Mouse (Mus musculus) heart, embryonic 14.5 days (tissue): ENCODE data around the gene Coa3. TPM values are rescaled to one million over a fixed set of nuclear protein-coding genes. Genes with fewer than 3 reads are reported as not detected.

Source experiments
- ATAC-seq: fragments of 200-750 bp; cut with Nextera tagmentation; 2 replicates; pipeline ENCODE4 v1.8.0; 2017; ENCODE audit warnings: low read depth, moderate TSS enrichment; ENCODE audit not compliant: insufficient number of reproducible peaks, insufficient read depth, low FRiP score
- H3K27ac ChIP-seq, 2 experiments: fragments of 200-500 bp in 1 of 2; fragments of 300-500 bp in 1 of 2; sonication (generic) in 1 of 2; replicated peaks in 1 of 2; 2 replicates each; pipeline ENCODE4 v1.5.1; 2012 to 2014; ENCODE audit warnings: low read depth in 2 of 2, low read length in 2 of 2, control low read depth in 1 of 2, mild to moderate bottlenecking in 1 of 2, mixed read lengths in 1 of 2; ENCODE audit not compliant: control insufficient read depth in 1 of 2, insufficient read depth in 1 of 2
- H3K27me3 ChIP-seq: fragments of 300-500 bp; sonication (generic); 2 replicates; pipeline ENCODE4 v1.6.1; 2014; ENCODE audit warnings: mild to moderate bottlenecking, low read length, control low read depth; ENCODE audit not compliant: control insufficient read depth, insufficient read depth
- H3K36me3 ChIP-seq: fragments of 300-500 bp; sonication (generic); 2 replicates; pipeline ENCODE4 v1.6.1; 2014; ENCODE audit warnings: mild to moderate bottlenecking, control low read depth, low read length, mixed read lengths; ENCODE audit not compliant: control insufficient read depth, insufficient read depth
- H3K4me1 ChIP-seq, 2 experiments: fragments of 200-500 bp in 1 of 2; fragments of 300-500 bp in 1 of 2; sonication (generic) in 1 of 2; 2 replicates each; pipeline ENCODE4 v1.6.1; 2012 to 2014; ENCODE audit warnings: low read length in 2 of 2, control low read depth in 1 of 2, mixed read lengths in 1 of 2; ENCODE audit not compliant: control insufficient read depth in 2 of 2, insufficient read depth in 2 of 2
- H3K4me2 ChIP-seq: fragments of 300-500 bp; sonication (generic); 2 replicates; pipeline ENCODE4 v1.6.1; 2014; ENCODE audit warnings: mild to moderate bottlenecking, low read length
- H3K4me3 ChIP-seq, 2 experiments: fragments of 200-500 bp in 1 of 2; fragments of 300-500 bp in 1 of 2; sonication (generic) in 1 of 2; 2 replicates each; pipeline ENCODE4 v1.5.1; 2012 to 2014; ENCODE audit warnings: low read length in 2 of 2, mild to moderate bottlenecking in 2 of 2, control low read depth in 1 of 2, low read depth in 1 of 2, moderate library complexity in 1 of 2; ENCODE audit not compliant: control insufficient read depth in 1 of 2, insufficient read depth in 1 of 2
- H3K9ac ChIP-seq: fragments of 300-500 bp; sonication (generic); 2 replicates; pipeline ENCODE4 v1.6.1; 2014; ENCODE audit warnings: mild to moderate bottlenecking, low read length
- H3K9me3 ChIP-seq: fragments of 300-500 bp; sonication (generic); 2 replicates; pipeline ENCODE4 v1.6.1; 2016; ENCODE audit warnings: low read length, control low read depth; ENCODE audit not compliant: control insufficient read depth
- WGBS: fragments of 180-500 bp; shearing (Covaris S2); extraction: QIAGEN DNeasy Blood & Tissue Kit; methylation state at CpG from one replicate; pipeline ENCODE4 v1.1.7; 2014; 5-methylcytosine and 5-hydroxymethylcytosine counted together
- polyA plus RNA-seq: library from polyadenylated mRNA; unstranded; fragments of >200 nt; fragmentation: Nextera tagmentation; extraction: Ambion mirVana; gene quantifications from 2 replicates; pipeline ENCODE4 v1.2.1, GENCODE M21; 2014

Coa3 gene
- polyA plus RNA-seq, 1 experiment from 2014 or later, result 203 TPM

DNA sequence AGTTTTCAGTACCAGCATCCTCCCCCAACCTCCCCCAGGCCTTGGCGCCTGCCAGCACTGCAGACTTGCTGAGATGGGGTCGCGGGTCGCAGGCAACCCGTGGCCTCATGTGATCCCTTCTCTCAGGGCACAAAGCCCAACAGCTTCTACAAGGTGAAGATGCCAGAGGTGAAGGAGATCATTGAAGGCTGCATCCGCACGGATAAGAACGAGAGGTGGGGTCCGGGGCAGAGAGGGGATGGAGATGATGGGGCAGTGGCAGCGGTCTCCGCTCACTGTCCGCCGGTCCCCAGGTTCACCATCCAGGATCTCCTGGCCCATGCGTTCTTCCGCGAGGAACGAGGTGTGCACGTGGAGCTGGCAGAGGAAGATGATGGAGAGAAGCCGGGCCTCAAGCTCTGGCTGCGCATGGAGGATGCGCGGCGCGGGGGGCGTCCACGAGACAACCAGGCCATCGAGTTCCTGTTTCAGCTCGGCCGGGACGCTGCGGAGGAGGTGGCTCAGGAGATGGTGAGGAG, 13.9 kb downstream of the Coa3 start:
- peaks cover 21 to 29% of the 10 kb centered on the region in 2 experiments; a peak in 3 of 4 replicates for H3K4me1 ChIP-seq
- peaks cover 37% of the 10 kb centered on the region for H3K27me3 ChIP-seq
- ATAC-seq, result no peak
- peak overlapping the region; percentile 59 for H3K4me2 ChIP-seq
- H3K9me3 ChIP-seq, result no peaks in the 10 kb centered on the region
- H3K4me3 ChIP-seq, result peak overlapping the region; percentile 16 to 30; a peak in 3 of 4 replicates
- no peak overlapping the region for H3K27ac ChIP-seq
- H3K9ac ChIP-seq, result no peak overlapping the region; the same call in 1 of the 2 replicates
- H3K36me3 ChIP-seq, result no peaks in the 10 kb centered on the region
- WGBS, result 8% methylated on average over 31 of the region's 31 CpGs

DNA sequence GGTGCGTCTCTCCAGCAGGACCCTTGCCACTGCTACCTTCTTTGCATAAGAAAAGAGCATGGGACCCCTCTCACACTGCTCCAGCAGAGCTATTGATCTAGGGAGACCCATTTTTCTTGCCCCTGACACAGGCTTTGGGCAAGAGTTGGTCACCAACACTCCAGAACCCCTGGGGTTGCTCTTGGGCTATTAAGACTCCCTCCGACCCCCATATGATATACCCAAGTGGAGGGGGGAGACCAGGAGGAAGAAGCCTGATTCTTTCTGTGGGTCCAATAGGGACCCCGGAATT, 15.0 kb downstream of the Coa3 start:
- no peak overlapping the region for H3K4me3 ChIP-seq
- 21% methylated on average over 3 of the region's 3 CpGs for WGBS
- H3K4me2 ChIP-seq, result peak overlapping the region; percentile 99; the same call in 1 of the 2 replicates
- peaks cover 28 to 34% of the 10 kb centered on the region in 2 experiments for H3K4me1 ChIP-seq
- H3K36me3 ChIP-seq, result peaks cover under 1% of the 10 kb centered on the region
- no peak overlapping the region for H3K9ac ChIP-seq
- peaks cover 37% of the 10 kb centered on the region for H3K27me3 ChIP-seq
- no peak overlapping the region for H3K27ac ChIP-seq
- no peaks in the 10 kb centered on the region for H3K9me3 ChIP-seq
- ATAC-seq, result no peak

DNA sequence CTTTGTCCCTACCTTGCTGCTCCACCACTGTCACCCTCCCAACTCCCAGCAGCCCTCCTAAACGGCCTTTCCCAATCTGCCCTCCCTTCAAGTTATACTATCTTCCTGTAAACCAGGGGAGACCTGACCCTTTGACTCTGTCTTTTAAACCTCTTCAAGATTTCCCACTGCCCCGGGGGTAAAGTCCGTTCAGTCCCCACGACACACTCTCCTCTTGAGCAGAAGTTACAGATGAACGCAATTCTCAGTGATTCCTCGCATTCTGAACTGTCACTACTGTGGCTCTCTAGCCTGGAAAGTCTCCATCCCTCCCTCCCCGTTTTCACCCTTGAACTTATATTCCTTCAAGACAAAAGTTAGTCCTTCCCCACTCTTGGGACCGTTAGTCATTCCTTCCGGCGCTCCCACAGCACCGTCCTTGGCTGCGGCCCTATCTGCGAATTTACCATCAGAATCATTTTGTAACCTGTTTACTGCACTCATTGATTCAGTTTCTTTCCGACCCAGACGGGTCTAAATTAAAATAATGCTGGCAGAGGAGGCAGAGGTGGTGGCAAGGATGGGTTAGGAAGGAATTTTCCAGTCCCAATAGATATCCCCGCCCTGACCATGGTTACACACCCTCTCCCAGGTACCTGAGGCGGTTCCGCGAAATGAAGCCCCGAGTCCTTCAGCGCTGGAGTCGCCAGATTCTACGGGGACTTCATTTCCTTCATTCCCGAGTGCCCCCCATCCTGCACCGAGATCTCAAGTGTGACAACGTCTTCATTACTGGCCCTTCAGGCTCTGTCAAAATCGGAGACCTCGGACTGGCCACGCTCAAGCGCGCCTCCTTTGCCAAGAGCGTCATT, 15.6 kb downstream of the Coa3 start:
- peak overlapping the region; percentile 99 for H3K4me2 ChIP-seq
- peaks cover 6% of the 10 kb centered on the region for H3K36me3 ChIP-seq
- peaks cover 31 to 40% of the 10 kb centered on the region in 2 experiments for H3K4me1 ChIP-seq
- H3K9me3 ChIP-seq, result no peaks in the 10 kb centered on the region
- no peak for ATAC-seq
- peak overlapping the region in 1 of 2 experiments; percentile 64; a peak in 1 of 4 replicates for H3K4me3 ChIP-seq
- no peak overlapping the region for H3K27ac ChIP-seq
- WGBS, result 8% methylated on average over 32 of the region's 32 CpGs
- peaks cover 37% of the 10 kb centered on the region for H3K27me3 ChIP-seq
- no peak overlapping the region for H3K9ac ChIP-seq

DNA sequence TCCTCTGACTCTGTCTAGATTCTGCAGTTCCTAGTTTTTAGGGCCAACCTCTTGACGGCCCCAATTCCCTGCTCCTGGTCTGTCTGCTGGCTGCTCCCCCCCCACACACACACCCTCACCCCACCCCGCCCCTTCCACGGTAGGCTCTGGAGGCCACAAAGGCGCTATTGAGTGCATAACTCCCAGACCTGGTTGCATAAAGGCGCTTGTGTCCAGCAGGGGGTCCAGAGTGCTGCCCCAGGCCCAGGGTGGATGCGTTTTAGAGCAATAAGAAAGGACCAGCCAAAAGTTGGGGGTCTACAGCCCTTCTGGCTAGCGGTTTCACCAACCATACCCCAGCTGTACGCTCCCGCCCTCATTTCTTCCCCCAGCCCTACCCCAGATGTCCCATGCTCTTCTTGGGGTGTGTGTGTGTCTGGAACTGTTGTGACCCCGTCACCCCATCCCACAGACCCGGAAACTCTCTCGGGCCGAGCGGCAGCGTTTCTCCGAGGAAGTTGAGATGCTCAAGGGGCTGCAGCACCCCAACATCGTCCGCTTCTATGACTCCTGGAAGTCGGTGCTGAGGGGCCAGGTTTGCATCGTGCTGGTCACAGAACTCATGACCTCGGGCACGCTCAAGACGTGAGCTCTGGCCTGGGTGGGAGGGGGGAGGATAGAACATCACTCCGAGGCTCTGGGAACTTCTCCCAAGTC, 16.5 kb downstream of the Coa3 start:
- Histone ChIP-seq H3K9ac (peak overlapping the region; percentile 57), H3K4me2 (peak overlapping the region; percentile 99), H3K4me1 (peaks cover 31 to 48% of the 10 kb centered on the region in 2 experiments), H3K36me3 (peaks cover 16% of the 10 kb centered on the region), H3K27me3 (peaks cover 37% of the 10 kb centered on the region), H3K27ac (no peak overlapping the region), H3K4me3 (peak overlapping the region; percentile 28 to 64), H3K9me3 (no peaks in the 10 kb centered on the region)
- ATAC-seq, result no peak
- 3% methylated on average over 24 of the region's 24 CpGs for WGBS

DNA sequence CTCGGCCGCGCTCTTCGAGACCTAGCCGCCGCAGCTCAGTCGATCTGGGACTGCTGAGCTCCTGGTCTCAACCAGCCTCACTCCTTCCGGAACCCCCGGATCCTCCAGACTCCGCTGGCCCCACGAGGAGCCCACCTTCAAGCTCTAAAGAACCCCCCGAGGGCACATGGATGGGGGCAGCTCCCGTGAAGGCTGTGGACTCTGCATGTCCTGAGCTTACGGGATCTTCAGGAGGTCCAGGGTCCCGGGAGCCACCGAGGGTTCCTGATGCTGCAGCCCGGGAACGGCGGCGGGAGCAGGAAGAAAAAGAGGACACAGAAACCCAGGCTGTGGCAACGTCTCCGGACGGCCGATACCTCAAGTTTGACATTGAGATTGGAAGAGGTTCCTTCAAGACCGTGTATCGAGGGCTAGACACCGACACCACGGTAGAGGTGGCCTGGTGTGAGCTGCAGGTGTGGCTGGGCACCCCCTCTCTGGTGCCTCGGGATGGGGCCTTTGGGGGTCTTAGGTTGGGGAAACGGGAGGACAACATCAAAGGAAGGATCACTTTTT, 18.0 kb downstream of the Coa3 start:
- Histone ChIP-seq H3K27ac (peak overlapping the region; percentile 51 to 75; a peak in 3 of 4 replicates), H3K4me3 (peak overlapping the region; percentile 64 to 71), H3K4me2 (peak overlapping the region; percentile 99), H3K4me1 (peaks cover 36 to 52% of the 10 kb centered on the region in 2 experiments), H3K27me3 (peaks cover 29% of the 10 kb centered on the region), H3K36me3 (peaks cover 18% of the 10 kb centered on the region), H3K9me3 (no peaks in the 10 kb centered on the region), H3K9ac (peak overlapping the region; percentile 82)
- WGBS, result 0% methylated on average over 30 of the region's 30 CpGs
- no peak; the same call in none of the 2 replicates for ATAC-seq

DNA sequence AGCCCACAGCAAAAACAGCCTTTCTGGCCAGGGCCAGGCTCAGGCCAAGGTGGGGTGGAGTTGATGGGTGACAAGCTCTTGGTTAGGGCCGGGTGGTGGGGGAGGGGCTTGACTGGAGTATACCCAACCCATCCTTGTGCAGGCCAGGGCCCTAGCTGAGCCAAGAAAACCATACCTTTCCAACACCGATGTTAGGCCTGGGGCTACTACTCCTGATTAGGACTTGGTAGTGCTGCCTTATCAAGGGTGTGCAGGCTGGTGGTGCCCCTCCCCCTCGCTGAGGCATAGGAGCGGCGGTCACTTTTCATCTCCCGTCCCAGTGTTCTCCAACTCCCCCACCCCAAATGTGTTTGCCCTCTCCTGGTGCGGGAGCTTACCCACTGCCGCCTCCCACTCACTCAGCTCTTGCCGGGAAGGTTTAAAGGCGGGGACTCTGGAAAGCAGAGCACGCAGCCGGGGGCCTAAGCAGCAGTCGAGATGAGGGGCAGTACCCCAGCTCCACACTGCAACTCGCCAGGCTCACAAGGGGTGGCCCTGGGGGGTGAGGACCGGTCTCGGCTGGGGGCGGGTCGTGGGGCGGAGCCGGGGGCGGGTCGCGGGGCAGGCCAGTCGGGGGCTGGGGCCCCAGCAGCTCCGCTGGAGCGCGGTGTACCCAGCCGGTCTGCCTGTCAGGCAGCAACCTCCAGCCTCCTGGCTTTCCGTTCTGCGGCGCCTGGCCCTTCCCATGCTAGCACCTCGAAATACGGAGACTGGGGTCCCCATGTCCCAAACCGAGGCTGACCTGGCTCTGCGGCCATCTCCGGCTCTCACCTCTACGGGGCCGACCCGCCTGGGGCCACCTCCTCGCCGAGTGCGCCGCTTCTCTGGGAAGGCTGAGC, 18.7 kb downstream of the Coa3 start, which contains the start of gene Wnk4:
Wnk4 (plus strand) TSS at position 620 of the 878 bp plus-strand sequence.
- peak within 1 kb of the TSS; percentile 99 for H3K4me2 ChIP-seq
- ATAC-seq, result peak; percentile 77
- H3K9ac ChIP-seq, result peak within 1 kb of the TSS; percentile 82
- no peaks in the 10 kb centered on the region for H3K9me3 ChIP-seq
- H3K4me1 ChIP-seq, result peaks cover 35 to 55% of the 10 kb centered on the region in 2 experiments
- peak within 1 kb of the TSS; percentile 64 to 71 for H3K4me3 ChIP-seq
- peak within 1 kb of the TSS; percentile 64 to 75 for H3K27ac ChIP-seq
- WGBS, result under 1% methylated on average over 42 of the region's 43 CpGs
- H3K27me3 ChIP-seq, result peaks cover 25% of the 10 kb centered on the region
- H3K36me3 ChIP-seq, result peaks cover 18% of the 10 kb centered on the region
